Mouse (Mus musculus): Measurements from ENCODE around the gene Pou6f1. TPM values are rescaled to one million over a fixed set of nuclear protein-coding genes. Genes with fewer than 3 reads are reported as not detected.
"Not testable (repeated sequence)": the region's sequence is repeated elsewhere in the genome, so short reads cannot be mapped to it uniquely, and the experiment has no call there.

Gene Pou6f1
- polyA plus RNA-seq, 1 experiment from 2014 or later, result 29.0 TPM

DNA sequence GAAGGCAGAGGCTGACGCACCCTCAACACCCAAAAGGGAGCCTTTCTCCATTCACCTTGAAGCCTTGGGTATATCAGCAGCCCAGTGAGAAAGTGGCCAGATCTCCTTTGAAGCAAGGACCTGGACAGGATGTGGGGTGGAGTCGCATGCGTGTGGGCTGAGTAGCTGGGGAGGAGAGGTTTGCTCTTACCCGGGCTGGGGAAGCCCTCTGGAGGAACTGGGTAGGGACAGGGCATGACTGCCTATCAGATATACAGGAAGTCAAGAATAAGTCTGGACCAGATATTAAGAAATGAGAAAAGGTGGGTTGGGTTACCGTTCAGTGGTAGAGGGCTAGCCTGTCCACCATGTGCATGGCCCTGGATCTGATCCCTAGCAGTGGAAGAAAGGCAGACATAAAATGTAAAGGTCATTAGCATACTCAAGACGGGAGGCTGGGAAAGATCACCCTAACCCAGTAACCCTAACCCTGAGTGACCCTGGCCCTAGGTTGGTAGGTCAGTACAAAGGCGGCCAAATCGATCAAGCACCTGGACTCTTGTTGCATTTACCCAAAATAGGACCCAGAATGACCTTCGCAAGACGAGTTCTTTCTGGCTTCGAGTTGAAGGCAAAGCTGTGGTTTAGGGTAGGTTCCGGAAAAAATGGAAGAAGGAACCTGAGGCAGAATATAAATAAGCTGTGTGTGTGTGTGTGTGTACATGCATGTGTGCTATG lies 31.8 kb upstream of the Pou6f1 start:
- Histone ChIP-seq H3K4me3 (no peak overlapping the region), H3K36me3 (no peaks in the 10 kb centered on the region), H3K9ac (no peak overlapping the region), H3K27me3 (replicated peaks) (peaks cover 28% of the 10 kb centered on the region), H3K9me3 (no peaks in the 10 kb centered on the region), H3K4me1 (peaks cover 8% of the 10 kb centered on the region), H3K4me2 (replicated peaks) (no peak overlapping the region), H3K27ac (no peak overlapping the region)
- 84% methylated on average over 12 of the region's 12 CpGs for whole genome bisulfite sequencing
- no peak for ATAC-seq (ENCODE audit: low FRiP score, low read depth)

DNA sequence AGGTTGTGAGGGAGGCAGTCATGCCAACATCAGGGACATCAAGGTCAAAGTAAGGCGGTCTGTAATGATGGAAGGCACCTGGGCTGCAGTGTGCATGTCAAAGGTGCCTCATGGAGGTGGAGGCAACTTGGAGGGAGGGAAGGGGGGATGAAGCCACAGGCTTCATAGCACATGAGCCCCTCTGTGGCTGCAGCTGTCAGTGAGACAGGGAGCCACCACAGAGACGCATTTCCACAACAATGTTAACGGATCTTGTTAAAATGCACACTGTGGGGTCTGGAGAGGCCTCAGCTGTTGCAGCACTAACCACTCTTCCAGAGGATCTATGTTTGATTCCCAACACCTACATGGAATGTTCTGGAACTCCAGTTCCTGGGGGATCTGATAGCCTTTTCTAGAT lies 30.3 kb upstream of the Pou6f1 start:
- no peak overlapping the region for H3K9ac ChIP-seq
- no peak overlapping the region for H3K4me3 ChIP-seq
- H3K36me3 ChIP-seq, result no peaks in the 10 kb centered on the region
- H3K4me2 ChIP-seq (replicated peaks), result no peak overlapping the region
- 0 out of 2 replicates have a peak, but pooled peaks cover 4% of the 10 kb centered on the region for H3K4me1 ChIP-seq
- H3K9me3 ChIP-seq, result no peaks in the 10 kb centered on the region
- ATAC-seq (ENCODE audit: low FRiP score, low read depth), result no peak
- H3K27me3 ChIP-seq (replicated peaks), result peaks cover 13% of the 10 kb centered on the region
- 58% methylated on average over 3 of the region's 3 CpGs for WGBS
- no peak overlapping the region for H3K27ac ChIP-seq

DNA sequence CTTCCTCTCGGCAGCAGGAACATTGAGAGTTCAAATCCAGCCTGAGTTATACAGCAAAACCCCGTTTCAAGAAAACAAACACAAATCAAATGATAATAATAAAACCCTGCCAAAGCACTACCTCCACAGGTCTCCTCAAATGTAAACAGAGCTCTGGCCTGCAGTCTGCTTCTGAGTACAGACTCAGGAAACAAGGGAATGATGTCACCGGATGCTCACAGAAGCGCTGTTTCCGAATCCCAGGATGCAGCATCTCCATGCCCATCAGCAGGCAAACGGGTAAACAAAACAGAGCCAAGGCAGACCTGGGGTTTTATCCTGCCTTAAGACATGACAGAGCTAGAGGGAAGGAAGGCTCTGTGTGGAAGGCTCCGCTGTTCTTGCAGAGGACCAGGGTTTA lies 29.0 kb upstream of the Pou6f1 start:
- H3K27me3 ChIP-seq (replicated peaks), result peaks cover 2% of the 10 kb centered on the region; the same call in 1 of the 2 replicates
- no peaks in the 10 kb centered on the region for H3K36me3 ChIP-seq
- no peak overlapping the region for H3K9ac ChIP-seq
- 55% methylated on average over 7 of the region's 7 CpGs for WGBS
- H3K4me3 ChIP-seq, result no peak overlapping the region
- no peaks in the 10 kb centered on the region for H3K9me3 ChIP-seq
- H3K4me1 ChIP-seq, result 0 out of 2 replicates have a peak, but pooled peaks cover 4% of the 10 kb centered on the region
- no peak for ATAC-seq (ENCODE audit: low FRiP score, low read depth)
- H3K27ac ChIP-seq, result no peak overlapping the region
- no peak overlapping the region for H3K4me2 ChIP-seq (replicated peaks)

DNA sequence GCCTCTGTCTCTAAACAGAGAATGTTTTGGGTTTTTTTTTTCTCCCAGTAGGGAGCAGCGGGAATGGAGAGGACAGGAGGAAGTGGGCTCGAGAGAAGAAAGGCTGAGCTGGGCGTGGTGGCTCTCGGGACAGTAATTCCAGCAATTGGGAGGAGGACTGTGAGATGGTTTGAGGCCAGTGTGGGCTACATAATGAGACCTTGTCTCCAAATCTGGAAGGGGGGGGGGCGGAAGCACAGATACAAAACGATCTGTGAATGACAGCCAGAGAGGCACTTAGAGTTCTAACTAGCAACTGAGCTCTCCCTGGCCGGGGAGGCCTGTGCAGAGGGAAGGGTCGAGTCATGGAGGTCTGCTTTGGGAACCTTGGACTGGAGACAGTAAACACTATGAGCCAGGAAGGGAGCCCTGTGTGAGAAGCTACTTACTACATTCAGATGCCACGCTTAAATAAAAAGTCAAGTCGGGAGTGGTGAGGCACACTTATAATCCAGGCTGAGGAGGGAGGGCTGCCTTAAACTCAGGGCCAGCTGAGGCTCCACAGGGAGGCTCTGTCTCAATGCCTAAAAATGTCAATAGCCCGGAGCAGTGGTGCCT lies 28.1 kb upstream of the Pou6f1 start:
- no peak for ATAC-seq (ENCODE audit: low FRiP score, low read depth)
- H3K27me3 ChIP-seq (replicated peaks), result no peaks in the 10 kb centered on the region; the same call in 1 of the 2 replicates
- H3K4me2 ChIP-seq (replicated peaks), result 0 out of 2 replicates have a peak overlapping the region, but pooled peaks have one; percentile 12
- no peaks in the 10 kb centered on the region for H3K9me3 ChIP-seq
- no peak overlapping the region for H3K4me3 ChIP-seq
- 2% methylated on average over 11 of the region's 11 CpGs for WGBS
- no peaks in the 10 kb centered on the region for H3K36me3 ChIP-seq
- H3K4me1 ChIP-seq, result 0 out of 2 replicates have a peak, but pooled peaks cover 4% of the 10 kb centered on the region
- H3K27ac ChIP-seq, result no peak overlapping the region
- H3K9ac ChIP-seq, result no peak overlapping the region

DNA sequence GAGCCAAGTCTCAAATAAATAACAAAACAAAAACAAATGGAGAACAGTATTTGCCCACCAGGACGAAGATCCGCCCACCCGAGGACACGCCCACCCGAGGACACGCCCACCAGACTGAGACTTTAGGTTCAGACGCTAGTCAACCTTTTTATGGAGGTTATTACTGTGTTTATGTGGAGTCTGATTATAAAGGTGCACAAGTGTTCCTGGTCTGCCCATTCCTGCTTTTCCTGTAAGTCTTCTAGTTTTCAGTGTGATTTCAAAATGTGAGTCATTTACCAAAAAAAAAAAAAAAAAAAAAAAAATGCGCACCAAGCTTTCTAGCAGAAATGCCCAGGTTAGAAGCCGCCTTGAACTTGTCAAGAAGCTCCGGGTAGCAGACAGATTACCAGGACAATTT lies 27.5 kb upstream of the Pou6f1 start:
- Histone ChIP-seq H3K4me2 (replicated peaks) (no peak overlapping the region), H3K27ac (no peak overlapping the region), H3K9me3 (no peaks in the 10 kb centered on the region), H3K9ac (no peak overlapping the region), H3K4me3 (no peak overlapping the region), H3K27me3 (replicated peaks) (no peaks in the 10 kb centered on the region), H3K4me1 (0 out of 2 replicates have a peak, but pooled peaks cover 4% of the 10 kb centered on the region), H3K36me3 (no peaks in the 10 kb centered on the region)
- no peak for ATAC-seq (ENCODE audit: low FRiP score, low read depth)
- WGBS, result 13% methylated on average over 10 of the region's 10 CpGs

DNA sequence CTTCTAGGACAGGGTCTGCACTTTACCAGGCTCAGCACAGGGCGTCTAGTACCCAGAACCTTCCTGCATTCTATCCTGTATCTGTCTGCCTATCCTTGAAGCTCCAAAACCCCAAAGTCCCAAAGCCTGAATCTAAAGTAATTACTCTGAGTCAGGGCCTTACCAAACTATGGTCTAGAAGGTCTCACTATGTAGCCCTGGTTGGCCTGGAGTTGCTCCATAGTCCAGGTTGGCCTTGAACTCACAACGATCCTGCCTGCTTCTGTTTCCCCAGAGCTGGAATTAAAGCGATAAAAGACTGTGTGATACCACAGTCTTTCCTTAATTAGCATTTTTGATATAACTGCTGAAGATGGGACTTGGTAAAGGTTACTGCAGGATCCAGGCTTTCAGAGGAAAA lies 24.7 kb upstream of the Pou6f1 start:
- H3K9ac ChIP-seq, result no peak overlapping the region
- no peak overlapping the region for H3K27ac ChIP-seq
- ATAC-seq (ENCODE audit: low FRiP score, low read depth), result no peak
- 0 out of 2 replicates have a peak, but pooled peaks cover 4% of the 10 kb centered on the region for H3K4me1 ChIP-seq
- H3K27me3 ChIP-seq (replicated peaks), result no peaks in the 10 kb centered on the region
- no peak overlapping the region for H3K4me3 ChIP-seq
- no peak overlapping the region for H3K4me2 ChIP-seq (replicated peaks)
- peaks cover 19% of the 10 kb centered on the region for H3K36me3 ChIP-seq
- 88% methylated on average over 3 of the region's 3 CpGs for WGBS
- no peaks in the 10 kb centered on the region for H3K9me3 ChIP-seq

DNA sequence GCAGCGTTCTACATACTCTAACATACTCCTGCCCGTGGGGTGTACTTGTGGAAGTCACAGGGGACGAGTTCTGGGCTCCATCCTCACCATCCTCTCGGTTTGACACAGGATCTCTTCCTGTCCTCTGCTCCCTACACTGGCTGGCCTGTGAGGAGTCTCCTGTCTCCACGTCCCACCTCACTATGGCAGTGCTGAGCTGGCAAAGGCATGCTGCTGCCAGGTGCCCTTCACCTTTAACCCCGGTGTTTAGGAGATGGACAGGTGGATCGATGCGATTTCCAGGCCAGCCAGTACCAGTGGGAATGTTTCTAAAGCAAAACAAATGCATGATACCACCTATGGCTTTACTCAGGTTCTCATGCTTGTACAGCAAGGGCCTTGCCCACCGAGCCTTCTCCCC lies 24.0 kb upstream of the Pou6f1 start:
- no peak for ATAC-seq (ENCODE audit: low FRiP score, low read depth)
- Histone ChIP-seq H3K36me3 (peaks cover 24% of the 10 kb centered on the region), H3K9ac (no peak overlapping the region), H3K9me3 (no peaks in the 10 kb centered on the region), H3K4me1 (0 out of 2 replicates have a peak, but pooled peaks cover 4% of the 10 kb centered on the region), H3K4me2 (replicated peaks) (no peak overlapping the region), H3K27me3 (replicated peaks) (no peaks in the 10 kb centered on the region), H3K27ac (no peak overlapping the region), H3K4me3 (no peak overlapping the region)
- WGBS, result 91% methylated on average over 9 of the region's 9 CpGs

DNA sequence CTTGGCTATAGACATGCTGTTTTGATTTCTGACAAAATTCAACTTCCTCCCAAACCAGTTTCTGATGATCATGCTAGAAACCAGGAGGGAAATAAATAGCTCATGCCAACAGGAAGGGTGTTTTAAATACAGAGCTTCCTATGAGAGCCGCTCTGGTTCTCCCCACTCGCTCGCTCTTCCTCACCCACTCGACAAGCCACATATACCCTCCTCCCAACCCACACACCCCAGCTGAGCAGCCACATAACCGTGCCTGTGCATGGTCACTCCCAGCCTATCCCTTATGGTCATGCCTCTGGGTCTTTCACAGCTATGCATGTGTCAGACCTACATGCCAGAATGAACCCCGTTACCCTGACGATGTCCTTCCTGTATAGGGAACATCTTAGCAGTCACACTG lies 22.4 kb upstream of the Pou6f1 start:
- WGBS, result 91% methylated on average over 7 of the region's 7 CpGs

DNA sequence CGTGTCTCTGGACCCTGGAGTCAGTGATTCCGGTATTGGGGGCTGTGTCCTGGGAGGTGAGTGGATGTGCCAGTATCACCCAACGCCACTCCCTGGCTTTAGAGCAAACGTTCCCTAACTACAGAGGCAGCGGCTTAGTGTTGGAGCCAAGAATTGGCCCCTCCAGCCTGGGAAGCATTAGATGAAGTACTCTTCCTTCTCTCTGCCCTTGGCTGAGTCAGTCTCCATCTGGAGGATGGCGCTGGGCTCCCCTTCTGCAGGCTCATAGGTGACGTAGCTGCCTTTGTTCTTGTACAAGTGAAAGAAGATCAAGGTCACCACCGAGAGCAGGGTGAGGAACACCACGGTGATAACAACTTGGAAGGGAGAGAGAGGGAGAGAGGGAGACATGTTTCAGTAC lies 21.9 kb upstream of the Pou6f1 start:
- peaks cover 38% of the 10 kb centered on the region for H3K36me3 ChIP-seq
- H3K27me3 ChIP-seq (replicated peaks); H3K27ac ChIP-seq; H3K9me3 ChIP-seq; H3K4me1 ChIP-seq; ATAC-seq (ENCODE audit: low FRiP score, low read depth); H3K4me3 ChIP-seq; H3K4me2 ChIP-seq (replicated peaks); H3K9ac ChIP-seq: not testable (repeated sequence)
- 77% methylated on average over 9 of the region's 9 CpGs for WGBS

More for the DNA sequence above, 22.4 kb upstream of the Pou6f1 start:
- Histone ChIP-seq H3K27me3 (replicated peaks) (no peaks in the 10 kb centered on the region), H3K27ac (no peak overlapping the region), H3K9me3 (no peaks in the 10 kb centered on the region), H3K9ac (no peak overlapping the region), H3K4me2 (replicated peaks) (no peak overlapping the region), H3K36me3 (peaks cover 38% of the 10 kb centered on the region), H3K4me3 (no peak overlapping the region), H3K4me1 (no peaks in the 10 kb centered on the region)
- ATAC-seq (ENCODE audit: low FRiP score, low read depth), result no peak

DNA sequence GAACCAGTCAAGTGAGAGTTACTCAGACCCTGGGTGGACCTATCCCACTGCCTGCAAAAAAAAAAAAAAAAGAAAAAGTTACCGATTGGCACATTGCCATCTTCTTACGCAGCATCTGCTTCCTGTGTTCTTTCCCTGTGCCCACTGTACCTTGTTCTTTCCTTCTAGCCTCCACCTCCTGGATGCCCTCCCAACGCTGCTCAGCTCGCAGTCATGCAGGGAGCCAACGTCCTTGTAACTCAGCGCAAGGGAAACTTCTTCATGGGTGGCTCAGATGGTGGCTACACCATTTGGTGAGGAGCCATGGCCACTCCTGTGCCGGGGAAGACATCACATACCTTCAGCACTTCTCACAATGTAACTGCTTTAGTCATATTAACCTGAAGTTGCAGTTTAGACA lies 19.4 kb upstream of the Pou6f1 start:
- WGBS, result 90% methylated on average over 7 of the region's 7 CpGs
- Histone ChIP-seq H3K27ac (no peak overlapping the region), H3K9me3 (no peaks in the 10 kb centered on the region), H3K27me3 (replicated peaks) (no peaks in the 10 kb centered on the region), H3K4me3 (no peak overlapping the region), H3K4me2 (replicated peaks) (no peak overlapping the region), H3K36me3 (peaks cover 38% of the 10 kb centered on the region), H3K9ac (no peak overlapping the region), H3K4me1 (peaks cover 8% of the 10 kb centered on the region)
- ATAC-seq (ENCODE audit: low FRiP score, low read depth), result no peak

DNA sequence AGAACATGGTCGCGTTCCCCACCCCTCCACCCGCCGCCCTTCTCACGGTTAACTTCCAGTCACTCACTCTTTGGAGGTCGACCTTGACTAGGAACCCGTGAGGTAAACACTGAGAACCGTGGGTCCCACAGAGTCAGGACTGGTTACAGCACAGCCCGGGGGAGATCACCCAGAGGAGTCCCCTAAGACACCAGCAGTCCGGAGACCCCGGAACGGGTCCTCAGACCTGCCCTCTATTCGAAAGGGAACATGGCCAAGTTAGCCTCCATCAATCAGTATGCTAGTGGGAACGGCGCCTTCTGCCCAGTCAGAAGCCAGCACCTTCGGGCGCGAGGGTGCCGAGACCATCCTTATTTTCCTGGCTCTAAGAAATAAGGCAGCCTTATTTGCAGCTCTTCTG lies 16.4 kb upstream of the Pou6f1 start:
- no peaks in the 10 kb centered on the region for H3K27me3 ChIP-seq (replicated peaks)
- H3K4me1 ChIP-seq, result peaks cover 12% of the 10 kb centered on the region
- peak overlapping the region; percentile 84 for H3K4me2 ChIP-seq (replicated peaks)
- WGBS, result under 1% methylated on average over 19 of the region's 19 CpGs
- H3K4me3 ChIP-seq, result peak overlapping the region; percentile 97
- no peaks in the 10 kb centered on the region for H3K9me3 ChIP-seq
- H3K9ac ChIP-seq, result peak overlapping the region; percentile 95
- H3K36me3 ChIP-seq, result peaks cover 33% of the 10 kb centered on the region
- no peak overlapping the region; the same call in 1 of the 2 replicates for H3K27ac ChIP-seq
- ATAC-seq (ENCODE audit: low FRiP score, low read depth), result peak; percentile 8; the same call in 1 of the 2 replicates

DNA sequence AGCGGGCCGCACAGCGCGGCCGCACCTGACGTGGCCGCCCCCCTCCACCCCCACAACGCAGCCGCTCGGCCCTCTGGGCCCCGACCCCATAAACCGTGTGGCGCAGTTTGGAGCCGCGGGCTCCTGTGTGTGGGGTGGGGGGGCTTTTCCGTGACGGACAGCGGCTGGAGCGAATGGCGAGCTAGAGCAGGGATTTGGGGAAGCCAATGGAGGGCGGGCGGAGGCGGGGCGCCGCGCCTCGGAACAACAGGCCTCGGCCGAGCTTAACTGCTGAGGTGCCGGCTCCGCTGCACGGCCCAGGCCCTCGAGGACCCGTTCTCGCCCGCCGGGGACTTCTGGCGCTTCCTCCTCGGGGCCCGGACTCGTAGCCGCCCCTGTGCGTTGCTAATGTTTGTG lies 16.0 kb upstream of the Pou6f1 start:
- Histone ChIP-seq H3K4me1 (peaks cover 12% of the 10 kb centered on the region), H3K9me3 (no peaks in the 10 kb centered on the region), H3K9ac (peak overlapping the region; percentile 95), H3K4me2 (replicated peaks) (peak overlapping the region; percentile 84), H3K27me3 (replicated peaks) (no peaks in the 10 kb centered on the region), H3K36me3 (peaks cover 31% of the 10 kb centered on the region), H3K4me3 (peak overlapping the region; percentile 97), H3K27ac (peak overlapping the region; percentile 95)
- peak; percentile 86 for ATAC-seq (ENCODE audit: low FRiP score, low read depth)
- WGBS, result under 1% methylated on average over 37 of the region's 43 CpGs
